Mouse (Mus musculus) intestine, embryonic 16.5 days (tissue): ENCODE results near the gene Snrnp25. TPM values are rescaled to one million over a fixed set of nuclear protein-coding genes. Genes with fewer than 3 reads are reported as not detected.
"Not testable (repeated sequence)": the region's sequence is repeated elsewhere in the genome, so short reads cannot be mapped to it uniquely, and the experiment has no call there.

Experiments
- ATAC-seq: fragments of 200-750 bp; cut with Nextera tagmentation; 2 replicates; pipeline ENCODE4 v1.8.0; 2017; ENCODE audit warnings: moderate TSS enrichment, moderate library complexity
- H3K27ac ChIP-seq: fragments of 300-500 bp; sonication (generic); 2 replicates; pipeline ENCODE4 v1.5.1; 2014; ENCODE audit warnings: mild to moderate bottlenecking, low read length
- H3K27me3 ChIP-seq: fragments of 300-500 bp; sonication (generic); replicated peaks from 2 replicates; pipeline ENCODE4 v1.6.1; 2014; ENCODE audit warnings: low read length, control low read depth, mixed read lengths; ENCODE audit not compliant: control insufficient read depth, insufficient read depth
- H3K36me3 ChIP-seq: fragments of 300-500 bp; sonication (generic); 2 replicates; pipeline ENCODE4 v1.6.1; 2014; ENCODE audit warnings: low read length, control low read depth; ENCODE audit not compliant: control insufficient read depth, insufficient read depth
- H3K4me1 ChIP-seq: fragments of 300-500 bp; sonication (generic); 2 replicates; pipeline ENCODE4 v1.6.1; 2014; ENCODE audit warnings: low read length, control low read depth, mixed read lengths; ENCODE audit not compliant: control insufficient read depth, insufficient read depth
- H3K4me2 ChIP-seq: fragments of 300-500 bp; sonication (generic); 2 replicates; pipeline ENCODE4 v1.6.1; 2014; ENCODE audit warnings: low read depth, low read length, control low read depth
- H3K4me3 ChIP-seq: fragments of 300-500 bp; sonication (generic); 2 replicates; pipeline ENCODE4 v1.5.1; 2014; ENCODE audit warnings: mild to moderate bottlenecking, low read length
- H3K9ac ChIP-seq: fragments of 300-500 bp; sonication (generic); 2 replicates; pipeline ENCODE4 v1.6.1; 2014; ENCODE audit warnings: low read depth, low read length
- H3K9me3 ChIP-seq: fragments of 300-500 bp; sonication (generic); 2 replicates; pipeline ENCODE4 v1.6.1; 2016; ENCODE audit warnings: low read length, control low read depth; ENCODE audit not compliant: control insufficient read depth
- WGBS: fragments of 180-500 bp; shearing (Covaris S2); extraction: QIAGEN DNeasy Blood & Tissue Kit; methylation state at CpG from one replicate; pipeline ENCODE4 v1.1.7; 2014; 5-methylcytosine and 5-hydroxymethylcytosine counted together
- polyA plus RNA-seq: library from polyadenylated mRNA; unstranded; fragments of >200 nt; fragmentation: Nextera tagmentation; extraction: Ambion mirVana; gene quantifications from 2 replicates; pipeline ENCODE4 v1.2.1, GENCODE M21; 2015

The Snrnp25 gene
- polyA plus RNA-seq, 1 experiment from 2014 or later: 45.6 TPM

DNA sequence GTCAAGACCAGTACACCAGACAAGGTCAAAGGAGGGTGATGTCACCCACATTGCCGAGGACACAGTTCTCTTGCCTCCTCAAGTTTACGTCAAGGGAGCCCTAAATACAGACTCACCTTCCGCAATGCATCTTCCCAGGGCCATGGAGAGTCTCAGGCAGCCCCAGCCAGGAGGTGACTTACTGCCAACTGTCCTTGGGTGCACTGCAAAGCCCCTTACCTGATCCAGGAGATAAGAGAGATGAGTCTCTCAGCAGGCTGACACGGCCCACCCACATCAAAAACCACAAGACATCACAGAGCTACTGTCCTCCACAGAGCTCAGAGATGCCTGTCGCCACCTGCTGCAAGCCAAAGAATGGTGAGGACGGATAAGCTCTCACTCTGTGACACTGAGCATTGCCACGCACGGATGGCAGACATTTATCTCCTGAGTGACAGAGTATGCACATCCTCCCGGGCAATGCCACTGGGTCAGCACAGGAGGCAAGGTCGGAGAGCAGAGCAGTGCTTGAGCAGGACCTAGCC is 5.1 kb upstream of the Snrnp25 start, which contains the start of gene Il9r:
Gene Il9r (minus strand): TSS at position 205 of the 527 bp plus-strand sequence.
- Histone ChIP-seq H3K4me3 (no peak within 1 kb of the TSS), H3K9me3 (no peaks in the 10 kb centered on the region), H3K27ac (no peak within 1 kb of the TSS), H3K36me3 (no peaks in the 10 kb centered on the region), H3K4me2 (no peak within 1 kb of the TSS), H3K27me3 (no peaks in the 10 kb centered on the region), H3K9ac (no peak within 1 kb of the TSS), H3K4me1 (peaks cover 8% of the 10 kb centered on the region)
- no peak for ATAC-seq
- WGBS: 64% methylated on average over 10 of the region's 10 CpGs

DNA sequence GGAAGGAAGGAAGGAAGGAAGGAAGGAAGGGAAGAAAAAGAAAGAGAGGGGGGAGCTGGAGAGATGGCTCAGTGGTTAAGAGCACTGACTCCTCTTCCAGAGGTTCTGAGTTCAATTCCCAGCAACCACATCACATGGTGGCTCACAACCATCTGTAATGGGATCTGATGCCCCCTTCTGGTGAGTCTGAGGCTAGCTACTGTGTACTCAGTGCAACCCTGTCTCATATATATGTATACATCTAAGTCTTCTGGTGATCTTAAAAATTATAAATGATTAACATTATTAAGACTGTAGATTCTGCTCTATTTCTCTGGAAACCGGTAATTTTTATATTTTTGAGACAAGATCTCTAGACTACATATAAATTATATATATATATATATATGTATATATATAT is 4.2 kb upstream of the Snrnp25 start:
- ATAC-seq, H3K36me3 ChIP-seq, H3K27ac ChIP-seq, H3K27me3 ChIP-seq, H3K4me3 ChIP-seq, H3K4me2 ChIP-seq, H3K9me3 ChIP-seq, H3K9ac ChIP-seq, H3K4me1 ChIP-seq: not testable (repeated sequence)
- WGBS: 79% methylated on average over 1 of the region's 1 CpGs

DNA sequence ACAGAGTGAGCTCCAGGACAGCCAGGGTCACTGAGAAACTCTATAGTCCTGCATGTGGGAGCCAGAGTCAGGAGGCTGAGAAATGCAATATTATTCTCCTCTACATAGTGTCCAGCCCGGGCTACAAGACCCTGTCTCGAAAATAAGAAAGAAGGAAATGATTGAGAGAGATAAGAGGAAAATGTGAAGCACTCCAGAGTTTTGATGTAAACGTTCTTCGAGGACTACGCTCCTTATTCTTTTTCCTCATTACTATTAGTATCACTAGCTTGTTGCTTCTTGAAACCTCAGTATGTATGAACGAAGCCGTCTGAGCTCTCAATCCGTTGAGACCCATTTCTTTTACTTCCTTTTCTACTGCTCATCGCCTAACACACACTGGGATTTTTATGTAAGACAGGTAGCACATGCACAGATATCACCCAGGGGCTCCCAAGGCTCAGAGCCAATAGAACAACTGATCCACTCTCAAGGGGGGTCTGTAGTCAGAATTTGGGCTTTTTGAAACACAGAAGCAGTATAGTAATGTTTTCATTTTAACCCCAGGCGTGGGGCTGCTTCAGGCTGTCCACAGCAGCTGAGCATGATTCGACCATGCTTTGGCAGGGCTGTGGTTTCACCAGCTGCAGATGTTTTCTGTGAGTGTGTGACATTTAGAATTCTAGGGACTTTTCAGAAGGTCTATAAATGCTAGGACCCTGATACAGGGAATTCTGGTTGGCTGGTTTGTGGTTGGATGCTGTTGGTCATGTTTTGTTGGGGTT is 3.1 kb upstream of the Snrnp25 start:
- H3K4me3 ChIP-seq: no peak overlapping the region
- no peaks in the 10 kb centered on the region for H3K36me3 ChIP-seq
- no peak overlapping the region for H3K4me2 ChIP-seq
- H3K9me3 ChIP-seq: no peaks in the 10 kb centered on the region
- no peak for ATAC-seq
- H3K27ac ChIP-seq: no peak overlapping the region
- H3K27me3 ChIP-seq: no peaks in the 10 kb centered on the region
- 73% methylated on average over 11 of the region's 11 CpGs for WGBS
- H3K9ac ChIP-seq: no peak overlapping the region
- peaks cover 11% of the 10 kb centered on the region for H3K4me1 ChIP-seq

DNA sequence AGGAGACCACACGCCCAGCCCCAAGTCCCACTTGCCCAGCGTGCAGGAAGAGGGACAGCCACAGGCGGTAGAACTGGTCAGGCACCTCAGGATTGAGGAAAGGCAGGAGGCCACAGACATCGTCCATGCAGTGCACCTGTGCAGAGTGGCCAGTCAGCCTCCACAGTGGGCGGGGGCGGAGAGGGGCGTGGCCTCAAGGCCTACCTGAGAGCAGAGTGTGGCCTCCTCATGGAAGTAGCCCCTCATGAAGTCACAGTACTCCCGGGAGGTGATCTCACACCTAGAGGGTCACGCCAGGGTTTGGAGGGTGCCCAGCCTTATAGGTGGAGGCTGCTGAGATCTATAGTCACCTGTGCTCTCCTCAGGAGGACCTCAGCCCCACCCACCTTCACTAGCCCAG is 5.4 kb downstream of the Snrnp25 start:
- H3K27me3 ChIP-seq: no peaks in the 10 kb centered on the region
- H3K9ac ChIP-seq: no peak overlapping the region
- no peaks in the 10 kb centered on the region for H3K9me3 ChIP-seq
- peaks cover 3% of the 10 kb centered on the region; the same call in 1 of the 2 replicates for H3K4me1 ChIP-seq
- peaks cover 43% of the 10 kb centered on the region for H3K36me3 ChIP-seq
- H3K4me3 ChIP-seq: no peak overlapping the region
- 84% methylated on average over 9 of the region's 9 CpGs for WGBS
- H3K27ac ChIP-seq: no peak overlapping the region
- no peak overlapping the region for H3K4me2 ChIP-seq
- ATAC-seq: peak; percentile 13; the same call in 1 of the 2 replicates

DNA sequence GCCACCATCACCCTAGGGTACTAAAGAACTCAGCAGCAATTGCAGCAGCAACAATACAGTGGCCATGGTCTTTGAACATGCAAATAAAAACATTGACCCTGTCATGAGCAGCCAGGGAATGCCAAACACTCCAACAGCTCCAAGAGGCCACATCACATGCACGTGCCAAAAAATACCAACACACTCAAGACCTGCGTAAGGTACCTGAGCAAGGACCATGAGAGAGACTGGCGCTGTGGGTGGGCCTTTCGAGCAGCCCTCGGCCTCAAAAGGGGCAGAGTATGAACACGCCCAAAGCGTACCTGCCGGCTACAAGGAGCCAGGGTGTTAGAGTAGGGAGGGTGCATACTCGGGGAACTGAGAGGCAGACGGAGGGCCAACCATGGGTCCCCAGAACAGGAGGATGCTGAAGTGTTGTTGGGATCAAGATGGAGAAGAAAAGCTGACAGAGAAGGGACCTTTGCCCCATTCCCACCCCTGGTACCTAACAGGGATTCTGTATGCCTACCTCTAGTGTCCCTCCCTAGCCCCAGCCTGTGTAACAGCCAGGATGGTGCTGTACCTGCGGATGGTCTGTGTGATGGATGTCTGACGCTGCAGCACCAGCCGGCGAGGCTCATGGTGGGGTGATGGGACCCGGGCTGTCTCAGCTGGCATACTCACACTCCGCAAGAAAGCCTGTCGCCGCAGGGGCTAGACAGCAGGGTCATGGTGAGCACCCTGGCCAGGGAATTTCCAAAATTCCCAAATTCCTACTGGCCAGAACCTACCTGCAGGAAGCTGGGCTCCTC is 10.4 kb downstream of the Snrnp25 start:
- no peaks in the 10 kb centered on the region for H3K27me3 ChIP-seq
- 92% methylated on average over 18 of the region's 18 CpGs for WGBS
- H3K4me1 ChIP-seq: peaks cover 25% of the 10 kb centered on the region
- no peak for ATAC-seq
- peaks cover 38% of the 10 kb centered on the region for H3K36me3 ChIP-seq
- H3K4me3 ChIP-seq: no peak overlapping the region
- H3K27ac ChIP-seq: no peak overlapping the region
- no peak overlapping the region for H3K9ac ChIP-seq
- H3K4me2 ChIP-seq: no peak overlapping the region
- no peaks in the 10 kb centered on the region for H3K9me3 ChIP-seq

DNA sequence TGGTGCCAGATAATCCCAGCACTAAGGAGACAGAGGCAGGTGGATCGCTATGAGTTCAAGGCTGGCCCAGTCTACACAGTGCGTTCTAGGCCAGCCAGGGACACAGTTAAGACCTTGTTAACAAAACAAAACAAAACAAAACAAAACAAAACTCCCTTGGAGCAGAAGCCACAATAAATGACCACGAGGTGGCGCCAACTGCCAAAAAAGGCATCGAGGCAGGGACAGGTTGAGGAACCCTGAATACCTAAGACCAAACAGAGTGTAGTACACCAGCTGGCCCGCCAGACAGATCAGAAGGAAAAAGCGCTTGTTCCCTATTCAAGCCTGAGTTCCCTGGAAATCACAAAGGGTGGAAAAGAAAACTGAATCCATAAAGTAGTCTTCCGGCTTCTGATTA is 11.6 kb downstream of the Snrnp25 start:
- H3K27me3 ChIP-seq: no peaks in the 10 kb centered on the region
- H3K36me3 ChIP-seq: peaks cover 36% of the 10 kb centered on the region
- ATAC-seq: no peak
- H3K4me3 ChIP-seq: no peak overlapping the region
- no peak overlapping the region for H3K4me2 ChIP-seq
- H3K27ac ChIP-seq: no peak overlapping the region
- 21% methylated on average over 8 of the region's 8 CpGs for WGBS
- no peak overlapping the region for H3K9ac ChIP-seq
- H3K4me1 ChIP-seq: peaks cover 30% of the 10 kb centered on the region
- no peaks in the 10 kb centered on the region for H3K9me3 ChIP-seq

DNA sequence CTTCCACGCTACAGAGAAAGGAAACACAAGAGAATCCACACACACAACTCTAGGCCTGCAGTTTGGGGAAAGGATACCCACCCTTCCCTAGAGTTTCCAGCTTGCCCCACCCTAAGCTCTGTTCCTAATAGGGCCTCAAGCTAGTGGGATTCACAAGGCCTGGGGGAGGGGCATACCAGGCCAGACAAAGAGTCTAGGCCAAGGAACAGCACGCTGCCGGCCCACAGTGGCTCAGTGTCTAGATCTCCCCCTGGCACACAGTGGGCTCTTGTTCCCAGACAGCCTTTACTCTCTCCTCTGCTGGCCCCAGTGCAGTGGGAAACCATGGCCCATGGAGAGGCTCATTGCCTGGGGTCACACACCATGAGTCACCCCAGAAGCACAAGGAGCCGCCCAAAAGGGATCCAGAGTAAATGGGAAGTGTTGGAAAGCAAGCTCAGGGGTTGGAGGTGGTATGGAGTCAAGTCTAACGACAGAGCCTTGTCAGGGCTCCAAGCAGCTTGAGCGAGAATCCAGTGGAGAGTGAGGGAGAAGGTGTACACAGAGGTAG is 13.4 kb downstream of the Snrnp25 start:
- Histone ChIP-seq H3K27me3 (no peaks in the 10 kb centered on the region), H3K9me3 (no peaks in the 10 kb centered on the region), H3K4me3 (no peak overlapping the region), H3K27ac (no peak overlapping the region), H3K9ac (0 out of 2 replicates have a peak overlapping the region, but pooled peaks have one; percentile 27), H3K4me1 (peaks cover 42% of the 10 kb centered on the region), H3K4me2 (no peak overlapping the region), H3K36me3 (peaks cover 23% of the 10 kb centered on the region)
- no peak for ATAC-seq
- WGBS: 61% methylated on average over 6 of the region's 6 CpGs

DNA sequence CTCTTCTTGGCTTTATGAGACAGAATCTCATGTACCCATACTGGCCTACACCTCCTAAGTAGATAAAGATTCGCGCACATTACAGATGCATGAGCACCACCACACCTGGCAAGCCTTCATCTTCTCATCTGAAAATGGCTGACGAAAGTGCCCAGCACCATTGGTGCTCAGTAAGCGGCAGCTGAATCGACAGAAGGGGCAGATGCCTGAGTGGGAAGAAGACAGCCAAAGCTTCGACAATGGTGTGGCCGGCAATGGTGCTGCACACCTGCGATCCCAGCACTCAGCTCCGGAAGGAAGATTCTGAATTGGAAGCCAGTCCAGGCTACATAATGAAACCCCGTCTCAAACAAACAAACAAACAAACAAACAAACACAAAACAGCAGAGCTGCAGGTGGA is 14.1 kb downstream of the Snrnp25 start:
- no peak for ATAC-seq
- Histone ChIP-seq H3K27me3 (no peaks in the 10 kb centered on the region), H3K9ac (no peak overlapping the region; the same call in 1 of the 2 replicates), H3K27ac (no peak overlapping the region), H3K36me3 (peaks cover 17% of the 10 kb centered on the region; the same call in 1 of the 2 replicates), H3K4me3 (0 out of 2 replicates have a peak overlapping the region, but pooled peaks have one; percentile 2), H3K4me2 (0 out of 2 replicates have a peak overlapping the region, but pooled peaks have one; percentile 10), H3K9me3 (no peaks in the 10 kb centered on the region), H3K4me1 (peaks cover 46% of the 10 kb centered on the region)
- WGBS: 85% methylated on average over 10 of the region's 10 CpGs
